Mouse (Mus musculus) embryonic facial prominence, embryonic 11.5 days (tissue): ENCODE data around the gene Phgr1. TPM values are rescaled to one million over a fixed set of nuclear protein-coding genes. Genes with fewer than 3 reads are reported as not detected.
A peak's percentile ranks its signal among the peaks of the same experiment; 100 is the strongest.

Experiments used
- ATAC-seq: fragments of 200-750 bp; cut with Nextera tagmentation; replicated peaks from 2 replicates; pipeline ENCODE4 v1.8.0; 2017; ENCODE audit warnings: low read depth; ENCODE audit not compliant: insufficient number of reproducible peaks, low FRiP score, low TSS enrichment
- DNase-seq: peaks from one replicate; pipeline ENCODE4 v3.0.0-alpha.2; 2015; ENCODE audit warnings: low spot score
- H3K27ac ChIP-seq: fragments of 300-500 bp; sonication (generic); replicated peaks from 2 replicates; pipeline ENCODE4 v1.5.1; 2014; ENCODE audit warnings: mild to moderate bottlenecking, low read depth, low read length, control low read depth
- H3K27me3 ChIP-seq: fragments of 300-500 bp; sonication (generic); 2 replicates; pipeline ENCODE4 v1.6.1; 2014; ENCODE audit warnings: mild to moderate bottlenecking, low read length, moderate library complexity, mixed read lengths; ENCODE audit not compliant: control insufficient read depth, insufficient read depth
- H3K36me3 ChIP-seq: fragments of 300-500 bp; sonication (generic); replicated peaks from 2 replicates; pipeline ENCODE4 v1.6.1; 2014; ENCODE audit warnings: low read depth, mild to moderate bottlenecking, low read length, moderate library complexity, mixed read lengths; ENCODE audit not compliant: control insufficient read depth, insufficient read depth
- H3K4me1 ChIP-seq: fragments of 300-500 bp; sonication (generic); 2 replicates; pipeline ENCODE4 v1.6.1; 2014; ENCODE audit warnings: low read length, mixed read lengths; ENCODE audit not compliant: control insufficient read depth, insufficient read depth
- H3K4me2 ChIP-seq: fragments of 300-500 bp; sonication (generic); 2 replicates; pipeline ENCODE4 v1.6.1; 2014; ENCODE audit warnings: low read depth, mild to moderate bottlenecking, control low read depth, low read length, moderate library complexity
- H3K4me3 ChIP-seq: fragments of 300-500 bp; sonication (generic); 2 replicates; pipeline ENCODE4 v1.5.1; 2014; ENCODE audit warnings: low read depth, low read length, control low read depth
- H3K9ac ChIP-seq: fragments of 300-500 bp; sonication (generic); replicated peaks from 2 replicates; pipeline ENCODE4 v1.6.1; 2014; ENCODE audit warnings: mild to moderate bottlenecking, control low read depth, low read length
- H3K9me3 ChIP-seq: fragments of 300-500 bp; sonication (generic); replicated peaks from 2 replicates; pipeline ENCODE4 v1.6.1; 2016; ENCODE audit warnings: mild to moderate bottlenecking, low read length, inconsistent platforms, mixed read lengths; ENCODE audit not compliant: control insufficient read depth
- WGBS: fragments of 180-500 bp; shearing (Covaris S2); extraction: QIAGEN DNeasy Blood & Tissue Kit; methylation state at CpG from one replicate; pipeline ENCODE4 v1.1.7; 2014; 5-methylcytosine and 5-hydroxymethylcytosine counted together
- polyA plus RNA-seq: library from polyadenylated mRNA; unstranded; fragments of >200 nt; fragmentation: Nextera tagmentation; extraction: Ambion mirVana; gene quantifications from 2 replicates; pipeline ENCODE4 v1.2.1, GENCODE M21; 2014

Phgr1 gene
- polyA plus RNA-seq, 1 experiment from 2014 or later, result not detected

DNA sequence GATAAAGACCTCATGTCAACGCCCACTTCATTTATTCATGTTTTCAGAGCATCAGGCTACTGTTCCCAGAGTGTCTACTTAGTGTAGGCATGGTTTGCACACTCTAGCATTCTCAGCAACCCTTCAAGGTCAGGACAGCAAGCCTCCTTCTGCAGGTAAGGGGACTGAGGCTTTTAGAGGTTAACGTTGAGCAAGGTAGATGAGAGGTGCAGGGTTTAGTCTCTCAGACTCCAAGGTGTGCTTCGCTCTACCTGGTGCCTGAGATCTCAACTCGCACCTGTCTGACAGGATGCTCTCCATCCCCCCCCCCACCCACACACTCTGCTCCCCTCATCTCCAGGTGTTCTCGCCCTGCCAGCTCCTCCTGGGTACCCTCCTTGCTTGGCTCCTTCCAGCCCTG is 18.4 kb upstream of the Phgr1 start:
- Histone ChIP-seq H3K9me3 (no peaks in the 10 kb centered on the region), H3K9ac (no peak overlapping the region), H3K4me2 (no peak overlapping the region), H3K36me3 (no peaks in the 10 kb centered on the region), H3K4me1 (no peaks in the 10 kb centered on the region), H3K27me3 (no peaks in the 10 kb centered on the region), H3K4me3 (no peak overlapping the region), H3K27ac (no peak overlapping the region)
- DNase-seq (no peak), ATAC-seq (no peak)
- 93% methylated on average over 5 of the region's 5 CpGs for WGBS

DNA sequence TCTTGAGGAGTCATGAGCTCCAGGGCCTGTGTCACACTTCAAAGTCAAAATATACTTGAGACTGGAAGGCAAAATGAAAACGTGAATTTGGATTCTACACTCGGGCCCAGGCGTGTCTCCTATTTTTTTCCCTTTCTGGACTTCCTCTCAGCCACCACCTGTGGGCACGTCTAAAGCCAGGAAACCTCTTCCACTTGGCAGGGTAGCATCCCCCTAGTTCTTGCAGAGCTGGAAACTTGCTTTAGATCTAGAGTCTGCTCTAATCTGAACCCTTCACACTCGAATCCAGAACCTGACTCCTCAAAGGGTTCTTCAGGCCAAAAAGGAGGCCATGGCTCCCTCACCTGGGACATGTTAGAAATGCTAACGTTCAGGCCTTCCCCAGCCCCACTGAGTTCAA is 17.2 kb upstream of the Phgr1 start:
- DNase-seq, result no peak
- no peak for ATAC-seq
- no peak overlapping the region for H3K9ac ChIP-seq
- no peak overlapping the region for H3K27ac ChIP-seq
- WGBS, result 80% methylated on average over 6 of the region's 6 CpGs
- H3K4me2 ChIP-seq, result no peak overlapping the region
- H3K9me3 ChIP-seq, result no peaks in the 10 kb centered on the region
- no peaks in the 10 kb centered on the region for H3K36me3 ChIP-seq
- no peaks in the 10 kb centered on the region for H3K4me1 ChIP-seq
- H3K4me3 ChIP-seq, result no peak overlapping the region
- 0 out of 2 replicates have a peak, but pooled peaks cover 2% of the 10 kb centered on the region for H3K27me3 ChIP-seq

DNA sequence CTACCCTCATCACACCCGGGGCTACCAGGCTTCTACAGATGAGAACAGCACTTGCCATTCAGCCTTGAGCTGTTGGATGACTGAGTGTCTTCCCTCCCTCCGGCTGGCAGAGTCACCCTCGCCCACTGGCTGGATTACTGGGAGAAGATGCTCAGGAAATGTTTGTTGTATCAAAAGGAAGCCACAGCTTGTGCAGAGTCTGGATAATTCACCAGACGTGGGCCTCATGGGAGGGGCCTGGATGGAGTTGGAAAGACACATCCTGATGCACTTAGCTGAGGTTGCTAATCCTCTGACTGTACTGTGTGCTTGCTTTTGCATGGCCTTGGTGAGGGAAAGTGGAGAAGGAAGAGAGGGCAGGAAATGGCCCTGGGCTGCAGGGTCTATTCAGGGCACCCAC is 16.5 kb upstream of the Phgr1 start:
- Histone ChIP-seq H3K4me3 (no peak overlapping the region), H3K27ac (no peak overlapping the region), H3K9me3 (no peaks in the 10 kb centered on the region), H3K27me3 (0 out of 2 replicates have a peak, but pooled peaks cover 2% of the 10 kb centered on the region), H3K4me1 (no peaks in the 10 kb centered on the region), H3K9ac (no peak overlapping the region), H3K36me3 (no peaks in the 10 kb centered on the region), H3K4me2 (no peak overlapping the region)
- DNase-seq (no peak), ATAC-seq (no peak)
- 80% methylated on average over 4 of the region's 4 CpGs for WGBS

DNA sequence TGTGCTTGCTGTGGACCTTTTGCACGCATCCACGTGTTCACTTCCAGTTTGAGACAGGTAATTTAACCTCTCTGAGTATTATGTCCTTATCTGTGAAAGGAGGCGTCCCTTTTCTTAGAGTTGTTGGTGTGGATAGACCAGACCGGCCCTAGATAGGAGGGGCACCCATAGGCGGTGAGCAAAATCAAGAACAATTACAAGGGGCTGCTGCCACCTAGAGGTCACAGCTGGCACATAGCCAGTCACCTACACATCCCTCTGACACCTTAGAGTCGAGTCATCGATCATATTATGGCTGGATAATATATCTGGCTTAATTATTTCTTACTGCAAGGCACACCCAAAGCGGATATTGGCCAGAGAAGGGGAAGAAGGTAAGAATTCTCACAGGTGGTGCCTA is 12.7 kb upstream of the Phgr1 start:
- peak; percentile 75 for DNase-seq
- ATAC-seq, result no peak
- Histone ChIP-seq H3K4me1 (peaks cover 8% of the 10 kb centered on the region), H3K9ac (no peak overlapping the region), H3K27me3 (0 out of 2 replicates have a peak, but pooled peaks cover 4% of the 10 kb centered on the region), H3K27ac (no peak overlapping the region), H3K9me3 (no peaks in the 10 kb centered on the region), H3K36me3 (no peaks in the 10 kb centered on the region), H3K4me2 (no peak overlapping the region), H3K4me3 (no peak overlapping the region)
- 8% methylated on average over 8 of the region's 8 CpGs for WGBS

- Histone ChIP-seq H3K4me1 (peaks cover 8% of the 10 kb centered on the region), H3K9me3 (no peaks in the 10 kb centered on the region), H3K27ac (no peak overlapping the region), H3K36me3 (no peaks in the 10 kb centered on the region), H3K9ac (no peak overlapping the region), H3K4me2 (no peak overlapping the region), H3K4me3 (no peak overlapping the region), H3K27me3 (0 out of 2 replicates have a peak, but pooled peaks cover 4% of the 10 kb centered on the region)
- ATAC-seq, result no peak
- WGBS, result 79% methylated on average over 11 of the region's 11 CpGs
- no peak for DNase-seq
Measured at GRCm38 (mm10) chr2:118760311-118761025, 12.1 kb upstream of the Phgr1 start.

- Histone ChIP-seq H3K27me3 (0 out of 2 replicates have a peak, but pooled peaks cover 4% of the 10 kb centered on the region), H3K4me1 (peaks cover 8% of the 10 kb centered on the region), H3K4me2 (no peak overlapping the region), H3K4me3 (no peak overlapping the region), H3K9me3 (no peaks in the 10 kb centered on the region), H3K9ac (no peak overlapping the region), H3K36me3 (no peaks in the 10 kb centered on the region), H3K27ac (no peak overlapping the region)
- no peak for ATAC-seq
- 77% methylated on average over 12 of the region's 12 CpGs for WGBS
- DNase-seq, result no peak
Measured at GRCm38 (mm10) chr2:118761358-118761757, 11.2 kb upstream of the Phgr1 start.

GRCm38 (mm10) chr2:118761906-118762783 is 10.4 kb upstream of the Phgr1 start, which contains the start of gene Ccdc9b:
Gene Ccdc9b, minus strand, starts transcription at chr2:118762661.
- peak; percentile 75 for ATAC-seq
- H3K27me3 ChIP-seq, result 0 out of 2 replicates have a peak, but pooled peaks cover 4% of the 10 kb centered on the region
- 6% methylated on average over 29 of the region's 29 CpGs for WGBS

More at GRCm38 (mm10) chr2:118761906-118762783, 10.4 kb upstream of the Phgr1 start, which contains the start of gene Ccdc9b:
- H3K9ac ChIP-seq, result peak within 1 kb of the TSS; percentile 55
- peaks cover 8% of the 10 kb centered on the region for H3K4me1 ChIP-seq
- no peaks in the 10 kb centered on the region for H3K9me3 ChIP-seq
- peak; percentile 71 for DNase-seq
- H3K36me3 ChIP-seq, result no peaks in the 10 kb centered on the region
- H3K27ac ChIP-seq, result peak within 1 kb of the TSS; percentile 48
- H3K4me2 ChIP-seq, result peak within 1 kb of the TSS; percentile 28
- 0 out of 2 replicates have a peak within 1 kb of the TSS, but pooled peaks have one; percentile 5 for H3K4me3 ChIP-seq
